Mouse (Mus musculus) kidney, adult 2 months (tissue): Measurements from ENCODE around the gene Plin4.

Experiments
- CTCF ChIP-seq: fragments of 200-500 bp; conservative IDR thresholded peaks from 2 replicates; pipeline ENCODE4 v1.5.1; 2011; ENCODE audit warnings: low read depth, mild to moderate bottlenecking, control low read depth, low read length, moderate library complexity, mixed read lengths; ENCODE audit not compliant: insufficient read depth, insufficient read length
- POLR2A ChIP-seq: fragments of 200-500 bp; IDR thresholded peaks from one replicate; pipeline ENCODE4 v1.6.1; 2011; ENCODE audit warnings: low read depth, low read length, control low read depth

GRCm38 (mm10) chr17:56071126-56071525, 38.5 kb downstream of the Plin4 start:
- no peak for TF ChIP-seq POLR2A
- TF ChIP-seq CTCF = no peak
